Mouse (Mus musculus) gastrocnemius, adult 18-20 months (tissue): ENCODE measurements at regions not wholly inside any gene's neighbourhood (a gene's known extent, or its start where the extent isn't known, plus 50 kb on each side); places are given as distances from the start of the nearest gene placed in this dataset.

Experiments
- DNase-seq: peaks from one replicate; pipeline ENCODE4 v3.0.0; 2021; ENCODE audit warnings: low spot score

DNA sequence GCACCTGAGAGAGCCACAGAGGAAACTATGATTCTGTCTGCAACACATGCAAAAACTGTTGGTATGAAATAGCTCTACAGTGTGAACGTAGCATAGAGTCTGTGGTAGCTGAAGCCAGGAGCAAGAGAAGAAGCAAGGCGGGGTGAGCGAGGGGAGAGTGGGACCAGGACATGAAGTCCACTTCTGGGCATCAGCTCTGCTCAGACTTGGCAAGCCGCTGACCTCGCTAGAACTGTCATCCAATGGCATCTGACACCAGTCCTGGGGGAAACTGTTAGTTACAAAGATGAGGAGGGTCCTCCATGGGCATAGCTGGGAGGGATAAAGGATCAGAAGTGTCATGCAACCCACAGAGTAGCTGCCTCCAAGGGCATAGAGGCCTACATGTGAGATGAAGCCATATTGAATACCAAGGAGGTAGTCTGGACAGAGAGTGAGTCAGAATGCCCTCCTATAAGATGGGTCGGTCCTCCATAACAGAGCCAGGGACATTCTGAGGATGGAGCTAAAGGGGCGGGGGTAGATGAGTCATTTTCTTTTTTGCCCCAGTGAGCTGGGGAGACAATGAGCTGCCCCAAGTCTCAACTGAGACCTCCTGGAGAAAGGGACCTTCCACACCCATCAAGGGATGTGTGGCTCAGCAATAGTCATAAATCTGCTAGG, 102.0 kb downstream of the 1810010D01Rik start:
- DNase-seq: no peak

DNA sequence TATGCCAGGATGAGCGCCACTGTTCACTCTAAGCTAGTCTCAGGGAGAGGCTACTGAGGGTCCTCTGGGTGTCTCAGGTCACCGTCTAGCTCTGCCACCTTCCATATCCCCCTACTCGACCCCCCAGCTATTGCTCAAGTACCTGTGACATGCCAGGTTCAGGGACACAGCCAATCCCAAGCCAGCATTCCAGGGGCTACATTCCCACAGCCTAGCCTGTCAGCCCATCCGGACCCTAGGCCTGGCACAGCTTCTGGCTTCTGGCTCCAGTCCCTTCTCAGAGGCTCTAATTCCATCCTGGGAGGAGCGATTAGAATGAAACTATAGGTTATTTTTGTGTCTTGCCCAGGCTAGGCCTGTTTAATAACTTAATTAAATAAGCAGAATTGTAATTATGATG, 105.2 kb downstream of the 1810010D01Rik start:
- DNase-seq: no peak

DNA sequence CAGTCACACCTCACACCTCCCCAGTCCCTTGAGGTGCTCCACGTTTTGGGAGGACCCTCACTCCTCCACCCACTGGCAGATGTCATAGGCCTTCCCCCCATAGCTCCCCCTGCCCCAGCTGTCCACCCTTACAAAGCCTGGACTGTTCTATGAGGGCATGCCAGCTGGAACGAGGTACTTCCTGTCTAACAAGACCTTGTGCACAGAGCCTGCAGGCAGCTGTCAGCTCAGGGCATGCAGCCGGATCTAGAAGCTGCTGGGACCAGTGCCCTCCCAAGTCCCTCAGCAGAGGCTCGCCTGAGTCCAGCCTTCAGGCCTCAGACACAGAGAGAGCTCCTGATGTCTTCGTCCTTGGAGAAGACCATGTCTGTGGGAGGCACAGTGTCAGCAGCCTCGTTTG, 105.7 kb downstream of the 1810010D01Rik start:
- peak; percentile 17 for DNase-seq

DNA sequence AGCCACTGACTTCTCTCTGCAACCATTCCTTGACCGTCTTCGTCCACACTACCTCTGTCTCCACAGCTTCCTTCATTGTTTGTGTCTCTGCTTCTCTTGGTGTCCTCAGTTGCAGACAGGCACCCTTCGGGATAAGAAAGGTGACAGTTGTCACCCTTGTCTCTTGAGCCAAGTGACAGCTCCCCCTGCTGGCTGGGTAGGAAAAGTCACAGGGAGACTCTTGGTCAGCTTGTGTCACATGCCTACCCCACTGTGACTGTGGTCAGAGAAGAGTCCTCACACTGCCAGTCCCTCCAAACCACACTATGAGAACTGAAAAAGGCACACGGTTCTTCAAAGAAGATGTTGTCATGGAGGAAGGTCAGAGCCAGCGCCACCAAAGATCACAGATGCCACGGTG, 109.6 kb downstream of the 1810010D01Rik start:
- DNase-seq: peak; percentile 37

DNA sequence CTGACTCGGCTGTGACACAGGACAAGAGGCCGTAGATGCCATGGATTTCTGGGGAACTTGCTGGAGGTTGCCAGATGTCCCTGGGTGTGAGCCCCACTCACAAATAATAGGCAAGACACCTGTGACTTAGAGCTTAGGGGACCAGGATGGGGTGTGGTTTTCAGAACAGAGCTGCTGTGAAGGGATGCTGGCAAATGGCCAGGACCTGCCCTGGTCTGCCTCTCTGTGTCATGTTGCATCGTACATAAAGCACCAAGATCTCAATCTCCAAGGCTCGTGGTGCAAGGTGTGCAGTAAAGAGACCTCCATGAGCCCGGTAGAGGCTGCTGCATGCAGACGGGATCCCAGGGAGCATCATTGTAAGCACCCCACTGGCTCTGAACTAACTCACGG, 113.8 kb downstream of the 1810010D01Rik start:
- no peak for DNase-seq

DNA sequence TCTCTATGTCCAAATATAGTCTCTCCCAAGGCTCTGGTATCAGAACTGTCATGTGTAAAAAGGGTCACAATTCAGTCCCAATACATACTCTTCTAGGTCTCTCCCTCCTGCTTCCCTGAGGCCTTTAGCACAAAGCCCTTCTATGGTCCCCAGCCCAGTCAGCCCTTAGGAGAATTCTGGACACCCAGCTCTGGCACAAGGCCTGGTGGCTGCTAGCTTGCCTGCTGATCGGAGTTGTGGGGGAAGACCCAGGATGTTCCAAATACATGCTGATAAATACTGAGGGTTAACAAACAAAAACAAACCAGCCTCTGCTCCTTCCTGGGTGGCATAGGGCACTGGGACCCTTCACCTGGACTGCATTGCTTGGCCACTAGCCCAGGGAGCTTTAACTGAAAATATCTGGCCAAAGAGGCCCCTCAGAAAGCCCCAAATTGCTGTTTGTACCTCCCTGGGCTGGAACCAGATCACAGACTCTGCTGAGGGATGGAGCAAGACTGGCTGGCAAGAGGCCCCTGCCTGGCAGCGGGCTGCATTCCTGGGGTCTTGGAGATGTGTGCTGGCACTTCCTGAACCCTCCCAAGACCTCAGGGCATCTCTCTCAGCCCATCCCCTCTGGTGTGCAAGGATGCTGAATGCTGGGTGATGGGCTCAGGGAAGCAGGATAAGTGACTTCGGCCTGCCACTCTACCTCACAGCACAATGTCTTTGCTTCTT, 114.3 kb downstream of the 1810010D01Rik start:
- DNase-seq: no peak

DNA sequence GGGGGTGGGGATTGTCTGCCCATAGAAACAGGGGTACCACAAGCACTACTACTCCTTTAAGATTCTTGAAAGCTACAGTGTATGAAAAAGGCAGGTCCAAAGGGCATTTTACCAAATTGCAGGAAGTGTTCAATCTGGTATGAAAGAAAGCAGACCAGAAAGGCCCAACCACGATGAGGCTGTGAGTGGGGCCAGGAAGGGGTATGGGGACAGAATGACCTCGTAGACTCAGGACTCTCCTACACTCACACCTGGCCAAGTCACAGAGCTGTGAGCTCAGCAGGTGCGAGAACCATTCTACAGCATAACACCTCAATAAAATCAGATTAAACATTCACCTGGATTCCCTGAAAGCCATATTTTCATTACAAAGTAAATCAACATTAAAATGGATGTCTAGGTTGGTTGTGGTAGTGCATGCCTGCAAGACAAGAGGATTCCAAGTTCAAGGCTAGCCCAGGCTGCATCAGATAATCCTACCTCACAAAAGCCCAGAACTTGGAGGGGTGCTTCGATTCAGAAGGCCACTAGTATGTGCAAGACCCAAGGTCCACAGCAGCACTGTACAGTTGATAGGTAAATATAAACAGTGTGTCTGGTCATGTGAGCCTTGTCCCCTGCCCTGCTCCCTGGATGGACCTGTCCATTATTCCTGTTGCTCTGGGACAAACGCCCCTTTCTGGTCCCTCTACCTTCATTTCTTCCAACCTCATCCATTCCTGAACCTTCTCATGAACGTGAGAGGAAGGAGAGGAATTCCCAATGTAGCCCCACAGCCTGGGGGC, 115.3 kb downstream of the 1810010D01Rik start:
- DNase-seq: no peak

DNA sequence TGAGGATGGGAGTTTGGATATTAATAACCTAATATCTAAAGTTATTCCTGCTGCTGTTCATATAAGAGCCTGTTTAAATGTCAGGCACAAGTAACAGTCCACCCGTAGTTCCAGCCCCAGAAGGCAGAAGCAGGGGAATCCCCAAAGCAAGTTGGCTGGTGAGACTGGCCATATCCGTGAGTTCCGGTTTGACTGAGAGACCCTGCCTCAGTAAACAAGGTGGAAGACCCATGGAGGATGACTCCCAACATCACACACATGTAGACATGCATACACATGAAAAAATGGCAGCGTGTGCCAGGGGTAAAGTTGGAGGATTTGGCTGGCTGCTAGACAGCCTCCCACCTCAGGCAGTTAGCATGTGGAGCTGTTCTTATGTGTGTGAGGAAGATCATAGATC, 117.1 kb downstream of the 1810010D01Rik start:
- no peak for DNase-seq

DNA sequence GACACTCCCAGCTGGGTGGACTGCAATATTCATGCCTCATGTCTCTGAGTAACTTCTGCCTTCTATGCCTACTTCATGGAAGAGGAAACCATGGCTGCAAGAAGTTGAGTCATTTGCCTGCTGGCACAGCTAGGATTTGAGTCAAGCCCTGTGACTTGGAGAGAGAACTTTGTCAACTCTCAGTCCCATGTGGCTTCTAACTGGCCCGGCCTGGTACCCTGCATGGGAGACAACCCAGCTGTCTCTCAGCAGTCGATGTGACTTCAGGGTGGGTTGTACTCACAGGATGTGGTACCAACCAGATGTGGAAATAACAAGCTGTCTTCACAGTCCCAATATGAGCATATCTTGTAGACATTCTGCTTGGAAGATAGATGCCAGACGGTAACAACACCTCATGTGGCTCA, 118.6 kb downstream of the 1810010D01Rik start:
- DNase-seq: no peak

DNA sequence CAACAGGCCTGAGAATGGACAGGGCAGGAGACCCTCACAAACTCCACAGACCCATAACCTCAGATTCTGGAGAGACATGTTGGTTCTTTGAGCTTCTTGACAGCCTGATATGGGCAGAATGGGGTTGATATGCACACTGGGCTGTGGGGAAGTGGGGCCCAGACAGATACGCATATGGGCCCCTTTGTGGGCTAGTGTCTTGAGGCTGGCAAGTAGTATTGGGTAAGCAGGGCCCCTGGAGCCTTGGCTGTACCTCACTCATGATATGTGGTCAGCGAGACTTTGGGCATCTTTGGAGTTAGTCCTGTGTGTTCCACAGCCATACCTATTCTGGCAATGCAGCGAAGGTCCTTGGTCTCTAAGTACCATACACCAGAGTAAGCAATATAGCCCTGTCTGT, 119.3 kb downstream of the 1810010D01Rik start:
- DNase-seq: no peak

DNA sequence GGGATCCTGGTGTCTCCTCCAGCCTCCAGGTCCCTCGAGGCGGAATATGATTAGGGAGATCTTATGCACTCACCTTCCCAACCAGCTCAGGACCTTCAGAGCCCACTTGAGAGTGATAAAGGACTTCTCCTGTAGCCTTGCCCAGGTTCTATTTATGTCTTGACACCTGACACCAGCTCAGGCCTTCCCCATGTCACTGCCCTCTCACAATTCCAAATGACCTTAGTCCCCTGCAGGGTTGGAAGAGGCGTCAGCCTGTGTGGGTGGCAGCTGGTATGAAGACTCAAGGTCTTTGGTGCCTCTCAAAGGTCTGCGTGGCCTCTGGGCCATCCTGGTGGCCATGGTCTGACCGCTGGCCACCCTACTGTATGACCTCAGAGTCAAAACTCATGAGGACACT, 120.1 kb downstream of the 1810010D01Rik start:
- DNase-seq: peak; percentile 29

DNA sequence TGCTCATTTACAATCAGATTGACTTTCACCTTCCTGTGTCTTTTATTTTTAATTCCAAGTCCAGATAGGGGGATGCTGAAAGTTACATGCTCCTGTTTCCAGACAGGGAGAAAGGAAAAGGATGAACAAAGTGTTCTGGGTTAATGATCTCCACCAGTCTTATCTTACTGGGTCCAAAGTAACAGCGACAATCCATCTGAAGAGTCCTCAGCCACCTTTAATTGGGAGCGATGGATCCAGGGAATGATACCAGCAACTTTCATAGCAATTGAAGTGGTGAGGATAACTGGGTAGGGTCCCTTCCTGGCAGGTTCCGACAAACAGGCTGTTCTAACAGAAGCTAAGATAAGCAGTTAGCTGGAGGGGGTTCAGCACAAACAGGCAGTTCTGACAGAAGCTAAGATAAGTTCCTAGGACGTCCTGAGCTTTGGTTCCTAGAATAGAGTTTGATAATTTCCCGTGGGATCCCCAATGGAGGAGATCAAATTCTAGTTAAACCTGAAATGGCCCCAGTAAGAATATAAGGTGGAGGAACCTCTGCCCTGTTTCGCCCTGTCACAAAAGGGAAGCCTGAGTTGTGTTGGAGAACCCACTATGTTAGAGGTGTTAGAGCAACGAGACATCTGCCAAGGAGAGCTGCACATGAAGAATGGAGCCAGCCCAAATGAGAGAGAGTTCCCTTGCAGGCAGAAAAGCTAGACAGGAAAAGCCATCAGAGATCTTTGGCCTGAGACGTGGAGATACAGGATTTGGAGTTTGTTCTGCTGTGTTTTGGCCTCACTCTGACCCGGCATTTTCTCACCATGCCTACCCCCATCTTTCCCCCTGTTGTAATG, 124.8 kb downstream of the 1810010D01Rik start:
- no peak for DNase-seq

DNA sequence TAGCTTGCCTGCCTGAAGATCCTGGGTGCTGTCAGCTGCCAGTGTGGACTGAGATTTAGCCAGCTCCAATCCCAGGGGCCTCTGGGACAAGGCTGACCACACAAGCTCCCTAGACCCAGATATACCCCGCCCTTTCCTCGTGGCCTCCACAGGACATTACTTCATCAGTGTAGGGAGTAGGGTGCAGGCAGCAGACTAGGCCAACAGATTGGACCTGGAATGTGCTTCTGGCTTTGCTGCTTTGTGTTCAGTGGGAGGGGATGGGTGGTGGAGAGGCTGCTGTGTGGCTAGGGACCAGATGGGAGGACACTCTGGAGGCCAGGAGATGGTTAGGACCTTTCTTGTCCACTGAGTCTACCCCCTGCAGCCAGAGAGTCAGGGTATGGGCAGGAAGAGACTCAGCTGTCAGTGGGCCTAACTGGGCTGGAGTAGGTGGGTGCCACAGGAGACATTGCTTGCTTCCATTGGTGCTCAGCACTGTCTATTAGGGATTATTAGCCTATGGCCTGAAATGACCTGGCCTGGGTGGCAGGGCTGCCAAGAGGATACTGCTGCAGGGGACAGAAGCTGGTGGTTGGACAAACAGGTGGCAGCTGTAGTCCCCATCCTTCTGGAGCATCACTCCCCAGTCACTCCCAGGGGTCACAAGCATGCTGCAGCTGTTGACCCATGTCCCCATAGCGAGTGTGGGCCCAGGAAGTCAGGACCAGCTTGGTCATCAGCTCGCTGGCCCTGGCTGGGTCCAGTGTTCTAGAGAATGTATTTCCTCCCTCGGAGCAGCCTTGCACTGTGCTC, 132.5 kb upstream of the Ccnd1 start:
- no peak for DNase-seq

DNA sequence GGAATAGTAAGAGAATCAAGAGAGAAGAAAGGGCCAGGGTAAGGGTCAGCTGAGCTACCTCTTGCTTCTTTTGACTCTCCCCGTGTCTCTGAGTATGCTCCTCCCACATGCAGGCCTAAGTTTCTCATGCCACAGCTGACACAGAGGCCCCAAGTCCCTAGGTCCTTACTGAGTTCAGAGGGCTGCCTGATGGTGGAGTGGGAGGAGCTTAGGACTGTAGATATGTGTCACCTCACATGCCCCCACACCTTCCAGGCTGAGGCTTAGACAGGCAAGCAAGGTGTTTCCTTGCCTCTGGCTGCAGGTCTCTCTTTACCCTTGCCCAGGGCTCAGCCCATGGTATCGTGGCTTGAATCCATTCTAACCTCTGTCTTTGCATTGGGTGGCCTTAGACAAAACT, 131.8 kb upstream of the Ccnd1 start:
- no peak for DNase-seq

DNA sequence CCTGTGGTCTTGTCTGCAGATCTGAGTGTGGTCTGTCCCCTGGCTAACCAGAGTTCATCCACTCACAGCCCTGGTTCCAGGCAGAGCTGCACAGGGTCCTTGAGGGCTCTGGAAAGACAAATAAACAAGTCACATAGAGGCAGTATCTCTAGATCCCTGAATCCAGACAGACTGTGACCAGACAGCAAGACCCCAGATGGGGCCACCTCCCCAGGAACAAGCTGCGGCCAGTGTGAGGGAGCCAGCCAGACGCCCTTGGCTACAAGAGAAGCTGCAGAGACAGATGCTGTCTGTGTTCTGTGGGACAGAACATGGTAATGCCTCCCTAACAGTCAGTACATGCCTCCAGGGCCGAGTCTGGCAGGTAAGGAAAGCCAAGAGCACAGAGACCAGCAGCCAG, 127.6 kb upstream of the Ccnd1 start:
- DNase-seq: no peak

DNA sequence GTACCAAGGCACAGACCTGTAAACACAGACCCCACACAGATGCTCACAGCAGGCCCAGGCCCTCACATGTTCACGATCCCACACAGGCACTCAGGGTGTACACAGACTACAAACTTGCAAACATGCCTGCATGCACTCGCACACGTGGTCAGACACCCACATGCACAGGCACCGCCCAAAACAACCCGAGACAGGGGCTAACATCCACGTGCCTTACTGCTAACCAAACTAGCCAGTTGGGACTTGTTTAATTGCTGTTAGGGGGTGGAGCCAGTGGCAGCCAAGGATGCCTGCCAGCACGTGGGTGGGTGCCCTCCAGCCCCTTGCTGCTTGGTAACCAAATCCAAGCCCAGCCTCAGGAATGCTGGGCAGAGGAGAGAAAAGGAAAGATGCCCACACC, 116.6 kb upstream of the Ccnd1 start:
- no peak for DNase-seq

DNA sequence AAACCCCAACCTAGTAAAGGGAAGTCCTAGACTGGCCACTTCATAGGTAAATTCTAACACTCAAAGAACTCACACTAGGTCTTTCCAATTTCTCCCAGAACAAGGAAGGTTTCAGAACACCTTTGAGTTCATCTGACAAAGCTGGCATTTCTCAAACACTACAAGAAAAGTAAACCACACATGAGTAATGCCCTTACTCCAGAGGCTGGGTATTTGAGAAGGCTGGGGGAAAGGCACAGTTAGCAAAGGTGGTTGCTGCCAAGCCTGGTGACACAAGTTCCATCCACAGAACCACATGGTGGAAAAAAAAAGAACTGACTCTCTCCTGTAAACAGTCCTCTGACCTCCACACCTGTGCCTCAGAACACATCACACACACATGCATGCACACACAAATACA, 111.9 kb upstream of the Ccnd1 start:
- DNase-seq: no peak

DNA sequence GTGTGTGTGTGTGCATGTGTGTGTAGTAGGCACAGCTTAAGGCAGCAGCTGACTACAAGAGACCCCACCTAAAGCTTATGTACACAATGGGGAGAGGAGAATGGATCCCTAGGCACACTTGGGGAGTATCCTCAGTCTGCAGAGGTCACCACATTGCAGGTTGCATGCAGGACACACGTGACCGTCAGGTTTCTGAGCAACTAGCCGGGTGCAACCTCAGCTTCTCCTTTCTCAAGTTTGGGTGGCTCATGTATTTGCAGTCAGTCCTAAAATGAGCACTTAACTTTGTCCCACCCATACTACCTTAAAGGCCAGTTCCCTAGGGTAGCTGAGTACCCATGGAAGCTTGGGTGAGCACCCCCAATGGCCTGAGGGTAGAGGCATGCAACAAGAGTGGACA, 111.0 kb upstream of the Ccnd1 start:
- no peak for DNase-seq

DNA sequence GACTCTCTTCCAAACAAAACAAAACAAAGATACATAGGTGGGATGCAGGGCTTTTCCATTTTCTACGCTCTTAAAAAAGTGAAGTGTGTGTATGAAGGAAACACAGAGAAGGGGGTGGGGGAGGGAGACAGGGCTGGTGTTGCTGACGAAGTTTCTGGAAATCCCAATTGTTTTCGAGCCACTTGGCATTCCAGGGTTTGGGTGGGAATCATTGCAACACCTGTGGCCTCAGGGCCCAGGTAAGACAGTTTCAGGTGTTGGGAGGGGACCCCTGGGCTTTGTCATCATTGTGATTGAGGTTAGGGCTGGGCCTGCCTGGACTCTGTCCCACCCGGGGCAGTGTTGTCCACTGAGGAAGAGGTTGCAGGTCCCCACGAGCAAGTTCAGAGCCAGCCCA, 108.8 kb upstream of the Ccnd1 start:
- no peak for DNase-seq

DNA sequence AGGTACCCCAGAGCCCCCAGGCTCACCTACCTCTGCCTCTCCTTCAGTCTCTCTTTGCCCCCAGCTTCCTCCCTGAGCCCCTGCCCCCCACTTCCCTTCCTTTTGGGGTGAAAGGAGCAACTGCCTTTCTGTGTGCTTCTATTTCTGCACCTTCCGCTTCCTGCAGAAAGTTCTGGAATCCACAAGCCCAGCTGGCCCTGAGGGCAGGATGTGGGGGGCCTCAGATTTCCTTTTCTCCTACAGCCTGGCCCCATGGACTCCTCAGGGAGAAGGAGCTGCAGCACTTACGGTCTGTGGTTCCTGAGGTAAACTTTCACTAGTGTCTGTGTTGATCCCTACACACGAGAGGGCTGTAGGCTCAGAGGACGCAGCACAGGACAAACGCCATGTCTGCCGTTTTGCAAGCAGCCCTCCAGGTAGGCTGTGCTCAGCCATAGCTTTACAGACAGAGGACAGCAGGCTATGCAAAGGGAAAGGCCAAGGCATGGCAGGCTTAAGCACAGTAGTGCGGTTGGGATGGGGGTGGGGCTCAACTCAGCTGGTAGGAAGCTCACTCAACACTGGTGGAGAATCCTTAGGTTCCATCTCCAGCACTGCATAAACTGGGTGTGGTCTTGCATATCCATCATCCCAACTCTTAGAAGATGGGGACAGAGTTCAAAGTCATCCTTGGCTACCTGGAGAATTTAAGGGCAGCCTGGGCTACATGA, 108.2 kb upstream of the Ccnd1 start:
- no peak for DNase-seq
